Mouse (Mus musculus) C2C12 (cell line): ENCODE results near the gene Map1b.

ENCODE experiments used
- CTCF ChIP-seq: IDR thresholded peaks from one replicate; pipeline ENCODE4 v1.5.1; 2011; ENCODE audit not compliant: control insufficient read depth, insufficient read depth, insufficient read length
- FOSL1 ChIP-seq: IDR thresholded peaks from one replicate; pipeline ENCODE4 v1.8.0; 2011; ENCODE audit warnings: mild to moderate bottlenecking, low read length; ENCODE audit not compliant: poor library complexity, insufficient read depth, severe bottlenecking
- MAX ChIP-seq: IDR thresholded peaks from one replicate; pipeline ENCODE4 v1.6.1; 2011; ENCODE audit warnings: mild to moderate bottlenecking, control low read depth
- MYOG ChIP-seq: IDR thresholded peaks from one replicate; pipeline ENCODE4 v1.6.1; 2011; ENCODE audit not compliant: control insufficient read depth, insufficient read length; ENCODE audit errors: extremely low read depth
- USF1 ChIP-seq: IDR thresholded peaks from one replicate; pipeline ENCODE4 v1.6.1; 2011; ENCODE audit warnings: low read depth, mild to moderate bottlenecking, control low read depth, moderate library complexity

DNA sequence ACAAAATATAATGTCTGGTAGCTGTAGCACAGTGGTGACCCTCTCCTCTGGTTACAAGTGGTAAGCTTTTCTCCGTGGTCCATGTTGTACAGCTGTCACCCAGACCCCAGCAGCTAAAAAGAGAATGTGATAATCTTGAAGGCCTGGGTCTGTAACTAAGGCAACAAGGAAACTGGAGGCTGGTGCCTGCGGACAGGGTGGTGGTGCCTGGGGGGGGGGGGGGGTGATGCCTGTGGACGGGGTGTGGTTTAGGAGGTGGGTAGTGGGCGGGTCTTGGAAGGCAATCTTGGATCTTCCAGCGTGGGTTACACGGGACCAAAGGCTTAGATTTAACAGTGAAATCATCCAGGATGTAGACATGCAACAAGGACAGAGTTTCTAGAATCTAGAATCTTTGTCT is 134.0 kb downstream of the Map1b start:
- TF ChIP-seq MYOG (no peak), FOSL1 (no peak), CTCF (no peak), MAX (no peak), USF1 (no peak)
